Mouse (Mus musculus) lung, embryonic 15.5 days (tissue): ENCODE results near the gene Pwwp2a. TPM values are rescaled to one million over a fixed set of nuclear protein-coding genes. Genes with fewer than 3 reads are reported as not detected.

ENCODE experiments used
- ATAC-seq: fragments of 200-750 bp; cut with Nextera tagmentation; 2 replicates; pipeline ENCODE4 v1.8.0; 2017; ENCODE audit warnings: moderate number of reproducible peaks, borderline replicate concordance; ENCODE audit not compliant: low FRiP score, low TSS enrichment; ENCODE audit errors: extremely low read depth
- H3K27ac ChIP-seq: fragments of 300-500 bp; sonication (generic); 2 replicates; pipeline ENCODE4 v1.5.1; 2015; ENCODE audit warnings: moderate library complexity, mild to moderate bottlenecking, inconsistent platforms
- H3K27me3 ChIP-seq: fragments of 300-500 bp; sonication (generic); 2 replicates; pipeline ENCODE4 v1.6.1; 2015; ENCODE audit warnings: inconsistent platforms
- H3K36me3 ChIP-seq: fragments of 300-500 bp; sonication (generic); 2 replicates; pipeline ENCODE4 v1.6.1; 2015; ENCODE audit warnings: inconsistent platforms
- H3K4me1 ChIP-seq: fragments of 300-500 bp; sonication (generic); 2 replicates; pipeline ENCODE4 v1.6.1; 2015; ENCODE audit warnings: inconsistent platforms
- H3K4me2 ChIP-seq: fragments of 300-500 bp; sonication (generic); 2 replicates; pipeline ENCODE4 v1.6.1; 2015; ENCODE audit warnings: inconsistent platforms, mild to moderate bottlenecking, moderate library complexity
- H3K4me3 ChIP-seq: fragments of 300-500 bp; sonication (generic); 2 replicates; pipeline ENCODE4 v1.5.1; 2015; ENCODE audit warnings: mild to moderate bottlenecking, inconsistent platforms
- H3K9ac ChIP-seq: fragments of 300-500 bp; sonication (generic); 2 replicates; pipeline ENCODE4 v1.6.1; 2015; ENCODE audit warnings: inconsistent platforms
- H3K9me3 ChIP-seq: fragments of 300-500 bp; sonication (generic); 2 replicates; pipeline ENCODE4 v1.6.1; 2016; ENCODE audit warnings: inconsistent platforms
- WGBS: fragments of 180-500 bp; shearing (Covaris S2); methylation state at CpG from one replicate; pipeline ENCODE4 v1.1.7; 2015; 5-methylcytosine and 5-hydroxymethylcytosine counted together
- polyA plus RNA-seq: library from polyadenylated mRNA; unstranded; fragments of >200 nt; fragmentation: Nextera tagmentation; extraction: Ambion mirVana; gene quantifications from 2 replicates; pipeline ENCODE4 v1.2.1, GENCODE M21; 2015

Pwwp2a gene
- polyA plus RNA-seq, 1 experiment from 2014 or later: 28.4 TPM

- Histone ChIP-seq H3K9me3 (no peaks in the 10 kb centered on the region), H3K27me3 (no peaks in the 10 kb centered on the region), H3K4me3 (no peak overlapping the region), H3K4me2 (no peak overlapping the region), H3K36me3 (peaks cover 30% of the 10 kb centered on the region), H3K9ac (no peak overlapping the region), H3K4me1 (no peaks in the 10 kb centered on the region), H3K27ac (no peak overlapping the region)
- 90% methylated on average over 7 of the region's 7 CpGs for WGBS
- ATAC-seq: no peak
These were observed 47.0 kb downstream of the Pwwp2a start for GRCm38 (mm10) chr11:43728737-43729301.

- Histone ChIP-seq H3K4me2 (peak within 1 kb of the TSS; percentile 86), H3K4me1 (peaks cover 9% of the 10 kb centered on the region), H3K27ac (peak within 1 kb of the TSS; percentile 26; the same call in 1 of the 2 replicates), H3K4me3 (peak within 1 kb of the TSS; percentile 59), H3K9me3 (no peaks in the 10 kb centered on the region), H3K27me3 (no peaks in the 10 kb centered on the region), H3K9ac (peak within 1 kb of the TSS; percentile 60), H3K36me3 (peaks cover 19% of the 10 kb centered on the region)
- WGBS: 3% methylated on average over 47 of the region's 47 CpGs
- ATAC-seq: peak; percentile 99
These were observed 65.7 kb downstream of the Pwwp2a start, which contains the start of gene Ttc1 for GRCm38 (mm10) chr11:43747233-43748226. Gene Ttc1, minus strand, starts transcription at chr11:43748008.

- 61% methylated on average over 2 of the region's 2 CpGs for WGBS
These were observed 69.7 kb downstream of the Pwwp2a start for GRCm38 (mm10) chr11:43751542-43751941.

GRCm38 (mm10) chr11:43754568-43754967 lies 72.8 kb downstream of the Pwwp2a start:
- H3K4me3 ChIP-seq: no peak overlapping the region
- no peak overlapping the region for H3K4me2 ChIP-seq
- no peak overlapping the region for H3K27ac ChIP-seq
- 61% methylated on average over 1 of the region's 1 CpGs for WGBS
- no peak overlapping the region for H3K9ac ChIP-seq
- H3K9me3 ChIP-seq: no peaks in the 10 kb centered on the region
- H3K4me1 ChIP-seq: no peaks in the 10 kb centered on the region
- no peaks in the 10 kb centered on the region for H3K36me3 ChIP-seq
- no peaks in the 10 kb centered on the region for H3K27me3 ChIP-seq
- ATAC-seq: no peak

More at GRCm38 (mm10) chr11:43751542-43751941, 69.7 kb downstream of the Pwwp2a start:
- H3K4me1 ChIP-seq: peaks cover 8% of the 10 kb centered on the region
- no peak overlapping the region for H3K27ac ChIP-seq
- H3K9ac ChIP-seq: no peak overlapping the region
- no peaks in the 10 kb centered on the region for H3K9me3 ChIP-seq
- H3K36me3 ChIP-seq: no peaks in the 10 kb centered on the region
- no peaks in the 10 kb centered on the region for H3K27me3 ChIP-seq
- ATAC-seq: no peak
- no peak overlapping the region for H3K4me3 ChIP-seq
- H3K4me2 ChIP-seq: no peak overlapping the region

GRCm38 (mm10) chr11:43755411-43755810 lies 73.6 kb downstream of the Pwwp2a start:
- Histone ChIP-seq H3K27ac (no peak overlapping the region), H3K9ac (no peak overlapping the region), H3K4me1 (no peaks in the 10 kb centered on the region), H3K9me3 (no peaks in the 10 kb centered on the region), H3K36me3 (no peaks in the 10 kb centered on the region), H3K27me3 (no peaks in the 10 kb centered on the region), H3K4me3 (no peak overlapping the region), H3K4me2 (no peak overlapping the region)
- no peak for ATAC-seq
- 67% methylated on average over 5 of the region's 5 CpGs for WGBS

- WGBS: 64% methylated on average over 2 of the region's 2 CpGs
- ATAC-seq: no peak
- no peak overlapping the region for H3K4me3 ChIP-seq
These were observed 76.6 kb downstream of the Pwwp2a start for GRCm38 (mm10) chr11:43758436-43758835.

GRCm38 (mm10) chr11:43766922-43767648 lies 85.3 kb downstream of the Pwwp2a start:
- no peaks in the 10 kb centered on the region for H3K36me3 ChIP-seq
- H3K4me1 ChIP-seq: peaks cover 5% of the 10 kb centered on the region; the same call in 1 of the 2 replicates
- peak overlapping the region; percentile 52 for H3K4me3 ChIP-seq
- H3K27ac ChIP-seq: no peak overlapping the region
- ATAC-seq: peak; percentile 72; the same call in 1 of the 2 replicates
- H3K9me3 ChIP-seq: no peaks in the 10 kb centered on the region
- WGBS: 6% methylated on average over 37 of the region's 37 CpGs
- H3K27me3 ChIP-seq: peaks cover 10% of the 10 kb centered on the region
- H3K4me2 ChIP-seq: peak overlapping the region; percentile 87
- peak overlapping the region; percentile 33; the same call in 1 of the 2 replicates for H3K9ac ChIP-seq

More at GRCm38 (mm10) chr11:43758436-43758835, 76.6 kb downstream of the Pwwp2a start:
- no peaks in the 10 kb centered on the region for H3K36me3 ChIP-seq
- H3K9ac ChIP-seq: no peak overlapping the region
- no peaks in the 10 kb centered on the region for H3K4me1 ChIP-seq
- H3K27me3 ChIP-seq: no peaks in the 10 kb centered on the region
- no peaks in the 10 kb centered on the region for H3K9me3 ChIP-seq
- no peak overlapping the region for H3K4me2 ChIP-seq
- H3K27ac ChIP-seq: no peak overlapping the region

GRCm38 (mm10) chr11:43767749-43768148 lies 86.0 kb downstream of the Pwwp2a start:
- peaks cover 5% of the 10 kb centered on the region; the same call in 1 of the 2 replicates for H3K4me1 ChIP-seq
- peak overlapping the region; percentile 87 for H3K4me2 ChIP-seq
- H3K9ac ChIP-seq: no peak overlapping the region
- H3K27ac ChIP-seq: no peak overlapping the region
- 59% methylated on average over 11 of the region's 11 CpGs for WGBS
- H3K4me3 ChIP-seq: no peak overlapping the region
- no peaks in the 10 kb centered on the region for H3K36me3 ChIP-seq
- no peaks in the 10 kb centered on the region for H3K9me3 ChIP-seq
- ATAC-seq: no peak
- H3K27me3 ChIP-seq: peaks cover 10% of the 10 kb centered on the region

GRCm38 (mm10) chr11:43770110-43770509 lies 88.3 kb downstream of the Pwwp2a start:
- 76% methylated on average over 4 of the region's 4 CpGs for WGBS
- Histone ChIP-seq H3K27me3 (peaks cover under 1% of the 10 kb centered on the region; the same call in 1 of the 2 replicates), H3K36me3 (no peaks in the 10 kb centered on the region), H3K4me2 (no peak overlapping the region), H3K9ac (no peak overlapping the region), H3K27ac (no peak overlapping the region), H3K4me1 (peaks cover 13% of the 10 kb centered on the region), H3K4me3 (no peak overlapping the region), H3K9me3 (no peaks in the 10 kb centered on the region)
- ATAC-seq: no peak
